ENCODE assay signal across 8 mouse cellular contexts in the genomic region with DNA sequence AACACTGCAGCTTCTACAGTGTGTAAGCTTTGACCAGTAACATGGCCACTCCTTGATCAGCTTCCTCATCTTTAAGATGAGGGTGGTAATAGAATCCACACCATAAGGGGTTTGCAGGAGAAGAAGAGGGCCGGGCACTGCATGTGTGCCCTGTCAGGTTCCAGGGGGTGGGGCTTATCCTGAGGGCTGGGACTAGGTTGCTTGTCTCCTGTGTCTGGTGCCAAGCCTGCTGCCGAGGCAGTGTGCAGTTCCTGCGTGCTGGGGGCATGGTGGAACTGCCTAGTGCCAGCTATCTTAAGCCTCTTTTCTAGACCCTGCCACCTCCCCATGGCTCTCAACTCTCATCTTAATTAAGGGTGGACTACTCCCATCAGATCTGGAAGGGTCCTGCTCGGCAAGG. TPM values are rescaled to one million over a fixed set of nuclear protein-coding genes. Genes with fewer than 3 reads are reported as not detected.
DNase-seq lines count a peak whose midpoint lies in the region; ATAC-seq and TF ChIP-seq lines count a peak whose summit lies in the region.

No protein-coding gene starts in this region.

- H3K9ac ChIP-seq in heart, embryonic 11.5 days (ENCODE audit: low read depth, low read length): no peak overlapping the region
- H3K9ac ChIP-seq in MEL (ENCODE audit: control insufficient read depth, low read depth, low read length, poor library complexity, severe bottlenecking): peak overlapping the region; percentile 21
- H3K9ac ChIP-seq in intestine, postnatal 0 days (ENCODE audit: low read depth, low read length): no peak overlapping the region
- no peak overlapping the region for H3K9ac ChIP-seq in lung, postnatal 0 days (replicated peaks; ENCODE audit: low read depth)

- TF ChIP-seq RAD21 in MEL (IDR thresholded peaks at IDR 0.05; ENCODE audit: low read depth, low read length): no peak

- no peaks in the 10 kb centered on the region for H3K36me3 ChIP-seq in heart, embryonic 11.5 days (ENCODE audit: control insufficient read depth, insufficient read depth, low read length)
- peaks cover 0 to 14% of the 10 kb centered on the region in 2 experiments; a peak in 2 of 4 replicates for H3K36me3 ChIP-seq in MEL (ENCODE audit: control insufficient read depth in 1 of 2, insufficient read depth in 2 of 2, low read length in 2 of 2)
- H3K36me3 ChIP-seq in intestine, postnatal 0 days (ENCODE audit: control insufficient read depth, insufficient read depth): no peaks in the 10 kb centered on the region; the same call in 1 of the 2 replicates
- no peaks in the 10 kb centered on the region for H3K36me3 ChIP-seq in lung, postnatal 0 days (ENCODE audit: insufficient read depth, low read length)

- H3K27ac ChIP-seq in heart, embryonic 11.5 days (ENCODE audit: low read depth, low read length): no peak overlapping the region
- H3K27ac ChIP-seq in MEL (ENCODE audit: control insufficient read depth, low read depth, low read length): no peak overlapping the region
- H3K27ac ChIP-seq in intestine, postnatal 0 days (ENCODE audit: low read depth, low read length): peak overlapping the region; percentile 88
- H3K27ac ChIP-seq in lung, postnatal 0 days (ENCODE audit: low read length): no peak overlapping the region

- H3K4me3 ChIP-seq in heart, embryonic 11.5 days (ENCODE audit: low read depth, low read length): no peak overlapping the region
- H3K4me3 ChIP-seq in MEL (ENCODE audit: control insufficient read depth in 1 of 2, insufficient read depth in 1 of 2, low read depth in 2 of 2, low read length in 2 of 2): peak overlapping the region; percentile 57 to 86; a peak in 3 of 4 replicates
- H3K4me3 ChIP-seq in intestine, postnatal 0 days (ENCODE audit: low read depth, low read length): peak overlapping the region; percentile 46; the same call in 1 of the 2 replicates
- no peak overlapping the region for H3K4me3 ChIP-seq in lung, postnatal 0 days (ENCODE audit: low read depth, low read length)

- H3K27me3 ChIP-seq in heart, embryonic 11.5 days (ENCODE audit: control insufficient read depth, insufficient read depth, low read length): peaks cover 3% of the 10 kb centered on the region
- no peaks in the 10 kb centered on the region for H3K27me3 ChIP-seq in MEL (ENCODE audit: control insufficient read depth in 1 of 2, insufficient read depth in 2 of 2, low read length in 2 of 2)
- H3K27me3 ChIP-seq in intestine, postnatal 0 days (replicated peaks; ENCODE audit: control insufficient read depth, insufficient read depth, low read length): no peaks in the 10 kb centered on the region
- no peaks in the 10 kb centered on the region for H3K27me3 ChIP-seq in lung, postnatal 0 days (replicated peaks; ENCODE audit: insufficient read depth, low read length)

- peak overlapping the region; percentile 67 for H3K4me2 ChIP-seq in heart, embryonic 11.5 days
- peak overlapping the region; percentile 76 for H3K4me2 ChIP-seq in intestine, postnatal 0 days (replicated peaks; ENCODE audit: low read depth)
- peak overlapping the region; percentile 28 for H3K4me2 ChIP-seq in lung, postnatal 0 days (replicated peaks; ENCODE audit: low read depth, low read length)

- intact Hi-C loops in heart, postnatal 25 days (cut with DNase I): loop anchor here (2.0 kb wide), 1 partner anchor 172 kb away; no protein-coding TSS in a partner anchor

- TF ChIP-seq EP300 in MEL (IDR thresholded peaks at IDR 0.05; ENCODE audit: low read depth in 1 of 2, low read length in 2 of 2): no peak
- TF ChIP-seq EP300 in lung, postnatal 0 days (IDR thresholded peaks at IDR 0.05): no peak

- 0 out of 4 replicates have a peak, but pooled peaks of 1 of the 2 experiments have one; percentile 32 for TF ChIP-seq POLR2A in MEL (IDR thresholded peaks at IDR 0.05; ENCODE audit: control insufficient read depth in 1 of 2, insufficient read depth in 1 of 2, low read depth in 1 of 2, low read length in 2 of 2, poor library complexity in 1 of 2)

- no peak for DNase-seq in heart, postnatal 25 days (ENCODE audit: low spot score)
- peak; percentile 77 for DNase-seq in MEL (ENCODE audit: low read depth, low spot score)
- peak; percentile 81 for DNase-seq in cerebellum, adult 9-11 months
- peak; percentile 36 for DNase-seq in lung, postnatal 0 days (ENCODE audit: low spot score)
- DNase-seq in thymus, postnatal 10 days (ENCODE audit: low spot score in 2 of 2): peak; percentile 34 to 37
- DNase-seq in frontal cortex, postnatal 25 days (ENCODE audit: low spot score in 2 of 2): no peak

- ATAC-seq in heart, embryonic 11.5 days (replicated peaks; ENCODE audit: insufficient number of reproducible peaks, low FRiP score, low TSS enrichment): no peak; the same call in 1 of the 2 replicates
- peak; percentile 44; the same call in 1 of the 2 replicates for ATAC-seq in intestine, postnatal 0 days
- ATAC-seq in lung, postnatal 0 days: peak; percentile 34

- WGBS in heart, embryonic 11.5 days (ENCODE audit: insufficient replicate concordance): 35% methylated on average over 4 of the region's 4 CpGs
- 16% methylated on average over 4 of the region's 4 CpGs for WGBS in intestine, postnatal 0 days
- WGBS in lung, postnatal 0 days: 13% methylated on average over 4 of the region's 4 CpGs

- H3K4me1 ChIP-seq in heart, embryonic 11.5 days (ENCODE audit: control insufficient read depth, insufficient read depth, low read length): peaks cover 14% of the 10 kb centered on the region; the same call in 1 of the 2 replicates
- peaks cover 4 to 37% of the 10 kb centered on the region in 2 experiments for H3K4me1 ChIP-seq in MEL (ENCODE audit: control insufficient read depth in 1 of 2, insufficient read depth in 2 of 2, low read length in 2 of 2)
- no peaks in the 10 kb centered on the region for H3K4me1 ChIP-seq in intestine, postnatal 0 days (replicated peaks; ENCODE audit: control insufficient read depth, insufficient read depth, low read length)
- H3K4me1 ChIP-seq in lung, postnatal 0 days (ENCODE audit: insufficient read depth, low read depth, low read length): 0 out of 2 replicates have a peak, but pooled peaks cover 3% of the 10 kb centered on the region

- no peaks in the 10 kb centered on the region for H3K9me3 ChIP-seq in heart, embryonic 11.5 days (replicated peaks; ENCODE audit: control insufficient read depth, low read length)
- H3K9me3 ChIP-seq in MEL (replicated peaks; ENCODE audit: insufficient read depth, low read length): no peaks in the 10 kb centered on the region
- no peaks in the 10 kb centered on the region for H3K9me3 ChIP-seq in intestine, postnatal 0 days (ENCODE audit: control insufficient read depth)
- H3K9me3 ChIP-seq in lung, postnatal 0 days (ENCODE audit: low read length): no peaks in the 10 kb centered on the region

- no peak for TF ChIP-seq CTCF in MEL (IDR thresholded peaks at IDR 0.05 in 2 of 3, conservative IDR thresholded peaks at IDR 0.05 in 1 of 3; ENCODE audit: control insufficient read depth in 1 of 3, insufficient read depth in 1 of 3, low read depth in 2 of 3, low read length in 3 of 3, poor library complexity in 1 of 3, severe bottlenecking in 1 of 3)
- TF ChIP-seq CTCF in intestine, postnatal 0 days (IDR thresholded peaks at IDR 0.05; ENCODE audit: low read depth): no peak
- TF ChIP-seq CTCF in lung, postnatal 0 days (IDR thresholded peaks at IDR 0.05): no peak

- H3K79me2 ChIP-seq in MEL (ENCODE audit: control insufficient read depth, insufficient read depth, low read length, poor library complexity): no peaks in the 10 kb centered on the region

TF ChIP-seq in MEL, 35 proteins besides CTCF, POLR2A, EP300 and RAD21:
- TF ChIP-seq SMC3 (IDR thresholded peaks at IDR 0.05; ENCODE audit: low read depth, low read length) (no peak), SIN3A (IDR thresholded peaks at IDR 0.05; ENCODE audit: low read length) (no peak), ZKSCAN1 (IDR thresholded peaks at IDR 0.05; ENCODE audit: low read depth, low read length) (no peak), ZNF384 (IDR thresholded peaks at IDR 0.05; ENCODE audit: low read depth, low read length) (no peak), MXI1 (IDR thresholded peaks at IDR 0.05; ENCODE audit: low read depth, low read length) (no peak), HCFC1 (IDR thresholded peaks at IDR 0.05; ENCODE audit: low read depth, low read length) (no peak), ZC3H11A (IDR thresholded peaks at IDR 0.05; ENCODE audit: low read depth, low read length) (no peak), POLR2AphosphoS2 (IDR thresholded peaks at IDR 0.05; ENCODE audit: low read length) (no peak), POLR2AphosphoS5 (IDR thresholded peaks at IDR 0.05; ENCODE audit: borderline replicate concordance, low read depth, low read length) (no peak), TCF12 (IDR thresholded peaks at IDR 0.05; ENCODE audit: low read depth, low read length) (no peak), MEF2A (IDR thresholded peaks at IDR 0.05; ENCODE audit: extremely low read depth, insufficient replicate concordance, low read depth, low read length, poor library complexity, severe bottlenecking) (no peak), ZMIZ1 (IDR thresholded peaks at IDR 0.05; ENCODE audit: low read depth, low read length) (no peak), ETS1 (IDR thresholded peaks at IDR 0.05; ENCODE audit: low read depth, low read length) (no peak), UBTF (IDR thresholded peaks at IDR 0.05; ENCODE audit: borderline replicate concordance, insufficient read depth, low read depth, low read length) (no peak), KAT2A (conservative IDR thresholded peaks at IDR 0.05; ENCODE audit: low read depth, low read length) (no peak)

RNA-seq across cellular contexts. Expression of gene Slc2a9, which starts 23.9 kb away (rescaled TPM):
- 0.19 and 0.49 TPM in 2 replicates for polyA plus RNA-seq in heart, embryonic 11.5 days (2014; fragmentation: Nextera tagmentation; extraction: Ambion mirVana)
- 1 to 10 TPM; 1.1 to 1.6 TPM for total RNA-seq in heart, postnatal 25 days (2021)
- total RNA-seq in MEL (2012; rRNA removed): 1.1 and 2.3 TPM in 2 replicates
- 1 to 10 TPM in 1 of 2 experiments, not detected in 1; 4.2 TPM for polyA plus RNA-seq in MEL (2012; ENCODE audit: insufficient read depth in 1 of 2, insufficient read length in 2 of 2, low read depth in 1 of 2, low replicate concordance in 2 of 2, missing spikeins in 1 of 2)
- polyA plus RNA-seq in intestine, postnatal 0 days (2015; fragmentation: Nextera tagmentation; extraction: Ambion mirVana): 2.4 and 3.4 TPM in 2 replicates
- 2.2 and 2.4 TPM in 2 replicates for polyA plus RNA-seq in lung, postnatal 0 days (2015; fragmentation: Nextera tagmentation; extraction: Ambion mirVana)

Comparison
In these comparisons a context has a peak if more than half of its experiments do, and no peak if none do; other contexts are left out.
1. H3K4me3 ChIP-seq: peak in MEL (2 of 2) and intestine, postnatal 0 days (single experiment); none in heart, embryonic 11.5 days (single experiment) and lung, postnatal 0 days (single experiment).
2. DNase-seq: peak in MEL (single experiment), cerebellum, adult 9-11 months (single experiment), lung, postnatal 0 days (single experiment) and thymus, postnatal 10 days (2 of 2); none in heart, postnatal 25 days (single experiment) and frontal cortex, postnatal 25 days (0 of 2).
3. Peak in every context shown above with its lines, with median percentiles within 50 percentile points of each other: H3K4me2 ChIP-seq.